Mouse (Mus musculus): ENCODE measurements around the gene Sfxn2. TPM values are rescaled to one million over a fixed set of nuclear protein-coding genes. Genes with fewer than 3 reads are reported as not detected.

Gene Sfxn2
- total RNA-seq, 4 experiments from 2014 or later, result 2.2 to 4.9 (median 2.7) TPM

DNA sequence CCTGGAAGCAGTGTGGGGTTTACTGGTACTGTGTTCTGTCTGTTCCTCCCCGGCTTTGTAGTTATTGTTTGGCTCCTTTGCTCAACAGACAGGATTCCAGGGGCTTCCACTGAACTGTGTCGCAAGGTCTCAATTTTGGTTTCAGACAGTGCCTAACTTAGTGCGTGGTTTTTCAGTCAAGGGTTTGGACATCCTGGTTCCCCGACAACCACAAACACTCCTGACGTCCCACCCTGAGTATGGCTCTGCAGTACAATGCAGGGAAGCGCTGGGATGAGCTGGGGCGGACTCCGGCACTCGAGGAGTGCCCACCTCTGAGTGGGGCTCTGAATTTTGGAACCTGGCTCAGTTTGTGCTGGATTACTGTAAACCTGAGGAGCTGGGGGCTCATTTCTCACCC is 56.6 kb downstream of the Sfxn2 start:
- no peak for DNase-seq (ENCODE audit: low spot score)

DNA sequence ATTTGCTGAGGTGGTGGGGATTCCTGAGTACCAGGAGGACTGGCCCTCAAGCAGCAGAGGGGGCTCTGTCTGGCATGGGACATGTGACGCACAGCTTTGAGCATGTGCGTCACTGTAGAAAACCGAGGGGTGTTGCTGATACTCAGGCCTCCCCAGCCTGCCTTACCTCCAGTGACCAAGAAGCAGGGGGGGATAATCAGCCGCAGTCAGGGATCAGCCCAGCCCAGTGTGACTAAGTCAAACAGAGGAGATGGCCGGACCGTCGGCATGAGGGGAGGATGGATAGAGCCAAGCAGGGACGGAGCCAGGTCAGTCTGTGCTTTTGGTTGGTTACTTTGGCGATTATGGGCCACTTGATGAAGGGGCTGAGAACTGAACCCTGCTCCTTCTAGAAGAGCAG is 58.5 kb downstream of the Sfxn2 start:
- no peak for DNase-seq (ENCODE audit: low spot score)

DNA sequence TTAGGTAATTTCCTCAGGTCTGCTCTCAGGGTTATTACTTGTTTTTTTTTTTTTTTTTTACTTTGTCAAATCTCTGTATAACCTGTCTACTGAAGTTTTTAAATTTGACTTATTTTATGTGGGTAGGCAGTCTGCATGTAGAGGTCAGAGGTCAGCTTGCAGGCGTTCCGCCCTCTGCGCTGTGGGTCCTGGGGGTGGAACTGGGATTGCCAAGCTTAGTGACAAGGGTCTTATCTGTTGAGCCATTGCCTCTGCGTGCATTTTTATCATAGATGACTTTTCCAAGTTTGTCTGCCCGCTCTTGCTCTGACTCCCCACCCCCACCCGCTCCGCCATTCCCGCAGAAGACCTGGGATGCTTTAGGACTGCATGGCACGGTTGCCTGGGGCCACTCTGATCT is 62.6 kb downstream of the Sfxn2 start:
- no peak for DNase-seq (ENCODE audit: low spot score)

DNA sequence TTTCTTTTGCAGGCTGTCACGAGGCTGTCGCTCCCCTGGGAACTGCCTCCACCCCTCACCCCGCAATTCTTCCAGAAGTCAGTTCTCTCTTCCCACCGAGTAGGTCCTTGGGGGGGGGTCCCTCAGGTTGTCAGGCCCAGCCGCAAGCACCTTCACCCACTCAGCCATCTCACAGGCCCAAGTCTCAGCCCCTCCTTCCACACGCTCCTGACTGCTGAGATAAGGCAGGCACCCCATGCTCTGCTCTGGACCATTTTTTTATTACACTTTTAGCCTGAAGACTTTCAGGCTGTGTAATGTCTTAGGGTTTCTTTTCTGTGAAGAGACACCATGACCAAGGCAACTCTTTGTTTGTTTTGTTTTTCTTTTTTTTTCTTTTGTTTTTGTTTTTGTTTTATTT is 64.4 kb downstream of the Sfxn2 start:
- no peak for DNase-seq (ENCODE audit: low spot score)

DNA sequence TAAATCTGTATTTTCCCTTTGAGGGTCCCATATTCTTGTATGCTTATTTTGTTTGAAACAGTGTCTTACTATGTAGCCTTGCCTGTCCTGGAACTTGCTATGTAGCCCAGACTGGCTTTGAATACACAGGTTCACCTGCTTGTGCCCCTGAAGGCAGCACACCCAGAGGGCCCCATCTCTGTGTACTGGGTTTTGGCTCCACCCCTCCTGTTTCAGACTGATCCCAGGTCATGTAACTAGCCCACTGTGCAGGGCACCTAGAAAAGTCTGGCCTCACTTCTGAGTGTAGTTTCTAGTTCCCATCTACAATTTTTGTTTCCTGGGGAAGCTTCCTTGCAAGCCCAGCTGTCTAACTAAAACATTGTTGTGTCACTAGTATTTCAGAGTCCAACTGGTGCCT is 65.9 kb downstream of the Sfxn2 start:
- DNase-seq (ENCODE audit: low spot score), result no peak

DNA sequence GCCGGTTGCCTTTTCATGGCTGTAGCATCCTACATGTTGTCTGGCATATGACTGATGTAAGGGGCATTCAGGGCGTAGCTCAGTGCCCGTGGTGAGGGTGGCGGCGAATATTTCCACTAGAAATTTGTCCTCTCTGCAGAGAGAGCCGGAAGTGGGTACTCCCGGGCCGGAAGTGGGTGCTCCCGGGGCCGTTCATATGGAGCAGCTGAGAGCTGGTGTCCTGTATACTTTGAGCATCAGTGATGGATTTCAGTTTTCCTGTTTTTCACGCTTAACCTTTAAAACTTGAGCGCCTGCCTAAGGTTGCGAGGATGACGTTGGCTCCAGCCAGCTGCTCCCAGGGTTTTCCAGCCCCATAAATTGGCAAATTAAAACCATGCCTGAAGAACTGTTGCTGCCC is 66.3 kb downstream of the Sfxn2 start:
- no peak for DNase-seq (ENCODE audit: low spot score)

DNA sequence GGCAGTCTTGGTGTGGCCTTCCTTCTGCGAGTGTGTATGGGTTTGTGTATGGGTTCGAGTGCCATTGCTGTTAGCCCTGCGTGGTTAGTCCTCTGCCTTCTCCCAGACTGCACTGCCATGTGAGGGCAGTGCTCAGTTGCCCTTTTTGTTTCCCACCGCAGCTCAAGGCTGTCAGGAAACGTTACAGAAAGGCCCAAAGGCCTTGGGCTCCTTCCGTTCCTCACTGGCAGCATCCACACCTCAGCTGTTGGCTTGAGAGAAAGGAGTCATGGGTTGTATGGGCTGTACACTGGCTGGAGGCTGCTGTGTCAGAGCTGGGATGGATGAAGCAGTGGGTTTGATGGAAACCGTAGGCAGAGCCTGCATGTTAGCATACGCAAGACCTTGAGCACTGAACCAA is 67.6 kb downstream of the Sfxn2 start:
- no peak for DNase-seq (ENCODE audit: low spot score)

DNA sequence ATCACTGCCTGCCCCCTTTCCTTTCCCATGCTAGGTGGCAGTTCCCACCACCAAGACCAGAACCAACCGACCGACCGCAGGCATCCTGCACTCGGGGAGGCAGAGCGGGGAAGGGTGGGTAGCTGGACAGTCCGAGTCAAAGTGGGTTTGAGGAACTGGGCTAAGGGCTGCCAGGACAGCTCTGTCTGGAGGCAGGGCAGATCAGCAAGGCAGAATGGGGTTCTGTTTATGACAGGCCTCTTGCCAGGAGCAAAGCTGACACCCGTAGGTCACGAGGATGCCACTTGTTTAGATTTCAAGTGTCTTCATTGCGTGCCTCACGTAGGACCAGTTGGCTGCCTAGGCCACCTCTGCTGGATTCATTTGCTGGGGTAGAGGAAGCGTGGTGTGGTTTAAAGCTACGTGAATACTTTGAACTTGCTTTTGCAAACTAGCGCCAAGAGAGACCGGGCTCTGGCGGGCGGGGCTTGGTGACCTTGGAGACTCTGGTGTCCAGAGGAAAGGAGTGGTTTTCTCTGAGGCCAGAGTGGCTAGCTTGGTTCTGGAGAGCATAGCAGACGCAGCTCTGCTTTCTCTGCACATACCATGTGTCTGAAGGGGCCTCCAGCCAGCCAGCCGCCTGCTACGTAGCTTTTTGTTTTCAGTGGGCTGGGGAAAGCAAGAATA is 68.4 kb downstream of the Sfxn2 start:
- peak; percentile 84 for DNase-seq (ENCODE audit: low spot score)

DNA sequence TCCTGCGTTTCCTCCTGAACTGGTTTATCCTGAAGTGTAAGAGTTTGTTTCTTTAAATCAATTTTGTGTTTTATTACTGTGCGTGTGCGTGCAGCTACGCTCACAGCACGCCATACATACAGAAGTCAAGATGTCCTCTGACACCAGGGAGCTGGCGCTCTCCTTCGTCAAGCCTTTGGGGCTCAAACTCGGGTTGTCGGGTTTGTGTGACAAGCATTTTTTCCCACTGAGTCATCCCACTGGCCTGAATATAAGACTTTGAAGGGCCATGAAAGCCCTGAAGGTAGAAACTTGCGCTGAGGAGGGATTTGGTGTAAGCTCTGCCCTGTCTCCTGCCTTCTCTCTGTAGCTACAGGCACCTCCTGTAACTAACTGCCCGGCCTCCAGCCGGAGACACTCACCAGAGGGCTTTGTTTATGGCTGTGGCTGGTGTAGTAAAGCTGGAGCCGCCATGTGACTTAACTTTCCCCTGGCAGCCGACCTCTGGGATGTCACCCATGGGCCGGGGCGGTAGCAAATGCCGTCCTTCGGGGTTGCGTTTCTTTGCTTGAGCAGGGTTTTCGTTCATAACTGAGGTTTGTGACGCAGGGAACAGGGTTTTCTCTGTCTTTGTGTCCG is 69.1 kb downstream of the Sfxn2 start:
- DNase-seq (ENCODE audit: low spot score), result no peak

DNA sequence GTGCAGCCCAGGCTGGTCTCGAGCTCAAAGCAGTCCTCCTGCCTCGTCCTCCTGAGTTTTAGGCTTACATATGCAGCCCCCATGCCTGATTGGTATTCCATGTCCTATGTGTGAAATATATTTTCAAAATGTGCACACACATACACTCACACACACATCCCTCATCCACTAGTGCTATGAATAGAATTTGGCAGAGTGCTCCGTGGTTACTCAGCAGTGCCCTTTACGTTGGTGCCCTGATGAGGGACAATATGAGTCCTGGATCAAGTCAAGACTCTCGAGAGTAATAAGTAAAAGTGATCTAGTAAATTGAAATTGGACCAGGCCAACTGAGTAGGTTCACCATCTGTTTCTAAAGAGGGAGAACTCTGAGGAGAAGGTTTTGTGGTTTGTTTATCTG is 70.1 kb downstream of the Sfxn2 start:
- no peak for DNase-seq (ENCODE audit: low spot score)

DNA sequence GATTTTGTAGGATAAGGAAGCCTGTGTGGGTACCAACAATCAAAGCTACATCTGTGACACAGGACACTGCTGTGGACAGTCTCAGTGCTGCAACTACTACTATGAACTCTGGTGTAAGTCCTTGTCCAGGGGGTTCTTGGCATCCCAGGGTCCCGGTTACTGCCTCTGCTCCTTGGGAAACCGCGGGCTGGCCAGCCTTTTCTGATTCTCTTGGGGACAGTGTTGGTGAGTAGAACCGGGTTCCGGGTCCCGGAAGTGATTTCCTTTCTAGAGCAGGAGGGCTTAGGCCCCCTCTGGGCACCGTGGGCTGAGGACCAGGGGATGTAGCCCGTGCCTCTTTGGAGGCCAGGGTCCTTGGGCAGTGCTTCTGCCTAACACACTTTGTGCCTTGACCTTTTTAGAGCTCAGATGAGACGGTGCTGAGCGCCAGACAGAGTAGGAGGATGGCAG is 71.2 kb downstream of the Sfxn2 start:
- DNase-seq (ENCODE audit: low spot score), result no peak

DNA sequence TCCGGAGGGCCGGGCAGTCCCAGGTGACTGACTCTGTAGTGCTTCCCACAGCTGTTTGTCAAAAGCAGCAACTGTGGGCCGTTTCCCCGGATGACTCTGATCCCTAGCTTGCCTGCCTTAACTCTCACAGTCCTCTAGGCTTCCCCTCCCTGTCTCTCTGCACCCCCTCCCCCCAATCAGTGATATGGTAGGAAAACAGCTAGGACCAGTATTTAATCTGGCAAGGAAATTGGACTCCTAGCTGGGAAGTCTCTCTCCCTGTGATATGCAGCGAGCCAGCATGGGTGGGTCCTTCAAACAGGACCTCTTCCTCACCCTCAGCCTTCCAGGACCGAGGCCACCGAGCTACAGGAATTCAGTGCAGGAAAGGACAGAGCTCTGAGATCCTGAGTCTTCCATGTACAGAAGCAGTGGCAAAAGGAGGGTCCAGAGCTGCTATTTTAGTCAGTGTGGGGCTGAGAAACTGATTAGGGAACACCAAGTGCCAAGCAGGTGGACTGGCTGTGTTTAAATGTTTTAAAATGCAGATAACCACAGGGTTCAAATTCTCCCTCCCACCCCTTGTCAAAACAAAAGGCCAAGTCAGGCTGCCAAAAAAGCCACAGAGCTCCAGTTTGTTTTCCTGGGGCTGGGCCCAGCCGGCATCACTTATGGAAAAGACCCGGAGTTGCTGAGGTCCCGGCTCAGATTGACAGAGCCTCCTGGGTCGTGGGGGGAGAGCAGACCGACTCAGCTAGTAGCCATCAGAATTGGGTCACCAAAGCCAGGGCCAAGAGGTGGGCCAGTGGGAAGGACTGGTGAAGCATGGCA is 71.8 kb downstream of the Sfxn2 start:
- DNase-seq (ENCODE audit: low spot score), result peak; percentile 82

DNA sequence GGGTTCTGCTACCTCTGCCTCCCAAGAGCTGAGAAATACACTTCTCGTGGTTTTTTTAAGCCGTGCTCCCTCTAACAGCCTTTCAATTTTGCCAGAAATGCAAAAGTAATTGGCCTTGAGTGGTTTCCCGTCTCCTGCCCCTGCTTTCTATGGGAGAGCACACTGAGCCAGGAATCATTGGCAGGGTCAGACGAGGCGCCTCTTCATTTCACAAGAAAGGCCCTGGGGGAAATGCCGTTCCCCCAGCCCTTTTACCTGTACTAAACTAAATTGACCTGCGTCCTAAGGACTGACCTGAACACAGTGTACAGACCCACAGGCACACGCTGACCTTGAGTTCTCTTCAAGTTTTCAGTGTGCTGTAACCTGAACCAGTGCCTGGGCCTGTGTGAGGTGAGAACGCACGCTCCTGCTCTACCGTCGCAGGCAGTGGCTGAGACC is 72.9 kb downstream of the Sfxn2 start:
- no peak for DNase-seq (ENCODE audit: low spot score)

DNA sequence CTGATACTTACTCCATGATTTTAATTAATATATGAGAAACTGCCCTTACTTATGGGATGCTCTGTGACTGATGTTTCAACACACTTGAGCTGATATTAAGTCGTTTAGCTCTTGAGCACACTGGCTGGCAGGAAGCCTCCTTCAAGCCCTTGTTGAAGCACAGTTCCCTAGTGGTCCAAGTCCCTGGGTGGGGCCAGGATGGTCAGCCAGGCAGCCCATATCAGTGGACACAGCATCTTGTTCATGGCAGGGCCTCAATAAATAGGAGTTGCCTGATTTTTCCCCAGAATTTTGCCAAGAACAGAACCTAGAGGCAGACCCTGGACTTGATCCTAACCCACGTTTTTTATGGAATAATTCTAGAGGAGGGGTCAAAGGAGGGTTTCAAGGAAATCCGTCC is 74.1 kb downstream of the Sfxn2 start:
- peak; percentile 29 for DNase-seq (ENCODE audit: low spot score)

Other genes starting within 250 kb of the Sfxn2 start
- under 1 TPM; 0.35 to 0.86 (median 0.53) TPM for gene Psd, start 246.2 kb upstream of the Sfxn2 start, total RNA-seq (2022)
- gene Fbxl15, start 245.2 kb upstream of the Sfxn2 start, total RNA-seq (2022), result 1 to 10 TPM; 4.0 to 6.4 (median 5.6) TPM
- gene Cuedc2, start 234.7 kb upstream of the Sfxn2 start, total RNA-seq (2022), result 10 to 100 TPM; 76.5 to 91.0 (median 83.5) TPM
- gene Mfsd13a, start 232.2 kb upstream of the Sfxn2 start, total RNA-seq (2022), result 1 to 10 TPM; 3.7 to 4.5 (median 3.8) TPM
- gene 2310034G01Rik, start 223.1 kb upstream of the Sfxn2 start, total RNA-seq (2022), result under 1 TPM; 0.44 to 0.66 (median 0.48) TPM
- 10 to 100 TPM; 86.7 to 93.0 (median 89.0) TPM for gene Actr1a, start 177.6 kb upstream of the Sfxn2 start, total RNA-seq (2022)
- 10 to 100 TPM; 11.7 to 13.0 (median 12.1) TPM for gene Sufu, start 176.5 kb upstream of the Sfxn2 start, total RNA-seq (2022)
- 10 to 100 TPM; 31.5 to 38.8 (median 37.6) TPM for gene Trim8, start 71.7 kb upstream of the Sfxn2 start, total RNA-seq (2022)
- 10 to 100 TPM; 31.3 to 56.0 (median 43.5) TPM for gene Arl3, start 167 bp upstream of the Sfxn2 start, total RNA-seq (2022)
- 10 to 100 TPM; 46.6 to 60.7 (median 56.0) TPM for gene Wbp1l, start 25.7 kb downstream of the Sfxn2 start, total RNA-seq (2022)
- not detected for gene Cyp17a1, start 99.8 kb downstream of the Sfxn2 start, total RNA-seq (2022)
- 10 to 100 TPM in 1 of 4 experiments, 1 to 10 TPM in 3; 7.7 to 11.1 (median 8.6) TPM for gene Borcs7, start 116.5 kb downstream of the Sfxn2 start, total RNA-seq (2022)
- gene As3mt, start 134.1 kb downstream of the Sfxn2 start, total RNA-seq (2022), result 100 to 1,000 TPM in 2 of 4 experiments, 10 to 100 TPM in 2; 91.3 to 104 (median 98.7) TPM
- 1 to 10 TPM; 5.2 to 8.4 (median 6.0) TPM for gene Cnnm2, start 188.2 kb downstream of the Sfxn2 start, total RNA-seq (2022)

Data from heart, adult 8-10 months (tissue).